Mouse (Mus musculus): Measurements from ENCODE around the gene Ceacam11. TPM values are rescaled to one million over a fixed set of nuclear protein-coding genes. Genes with fewer than 3 reads are reported as not detected.
"Not testable (repeated sequence)": the region's sequence is repeated elsewhere in the genome, so short reads cannot be mapped to it uniquely, and the experiment has no call there.

Gene Ceacam11
- total RNA-seq (2021) (not detected), polyA plus RNA-seq (2012; rRNA removed) (not detected in 2 replicates)
- long read RNA-seq: 0 reads

GRCm38 (mm10) chr7:17971824-17972223, at the start of gene Ceacam11:
Gene Ceacam11, plus strand, starts transcription at chr7:17972124.
- H3K4me3 ChIP-seq: no peak within 1 kb of the TSS
- H3K27me3 ChIP-seq (ENCODE audit: control insufficient read depth, insufficient read depth, low read length): no peaks in the 10 kb centered on the region
- H3K27ac ChIP-seq: no peak within 1 kb of the TSS
- WGBS: 64% methylated on average over 4 of the region's 4 CpGs
- H3K79me2 ChIP-seq (replicated peaks; ENCODE audit: control insufficient read depth, insufficient read depth, low read length): no peaks in the 10 kb centered on the region
- TF ChIP-seq CTCF (IDR thresholded peaks at IDR 0.05) (no peak), POLR2A (IDR thresholded peaks at IDR 0.05; ENCODE audit: insufficient read depth, low read depth, low read length) (no peak), EP300 (IDR thresholded peaks at IDR 0.05; ENCODE audit: insufficient read depth, low read depth, low read length) (no peak)
- H3K4me1 ChIP-seq (ENCODE audit: control insufficient read depth, insufficient read depth, low read length): no peaks in the 10 kb centered on the region
- no peaks in the 10 kb centered on the region for H3K36me3 ChIP-seq (ENCODE audit: control insufficient read depth, insufficient read depth, low read length)
- no peak within 1 kb of the TSS for H3K9ac ChIP-seq (ENCODE audit: low read depth, low read length)
- intact Hi-C loops (cut with DNase I): no loop called here
- no peak for DNase-seq

- H3K9ac ChIP-seq (ENCODE audit: low read depth, low read length); H3K27me3 ChIP-seq (ENCODE audit: control insufficient read depth, insufficient read depth, low read length); H3K4me3 ChIP-seq; H3K27ac ChIP-seq; H3K4me1 ChIP-seq (ENCODE audit: control insufficient read depth, insufficient read depth, low read length); DNase-seq; H3K36me3 ChIP-seq (ENCODE audit: control insufficient read depth, insufficient read depth, low read length); intact Hi-C loops (cut with DNase I); H3K79me2 ChIP-seq (replicated peaks; ENCODE audit: control insufficient read depth, insufficient read depth, low read length): not testable (repeated sequence)
- 78% methylated on average over 1 of the region's 1 CpGs for WGBS
These were observed 29.2 kb downstream of the Ceacam11 start for GRCm38 (mm10) chr7:18001131-18001530.

GRCm38 (mm10) chr7:18009589-18009988, 37.7 kb downstream of the Ceacam11 start, which contains the start of gene Ceacam13:
Gene Ceacam13, plus strand, starts transcription at chr7:18009889.
- Histone ChIP-seq H3K27me3 (ENCODE audit: control insufficient read depth, insufficient read depth, low read length) (no peaks in the 10 kb centered on the region), H3K27ac (no peak within 1 kb of the TSS), H3K4me1 (ENCODE audit: control insufficient read depth, insufficient read depth, low read length) (no peaks in the 10 kb centered on the region), H3K4me3 (no peak within 1 kb of the TSS), H3K9ac (ENCODE audit: low read depth, low read length) (no peak within 1 kb of the TSS), H3K79me2 (replicated peaks; ENCODE audit: control insufficient read depth, insufficient read depth, low read length) (no peaks in the 10 kb centered on the region), H3K36me3 (ENCODE audit: control insufficient read depth, insufficient read depth, low read length) (no peaks in the 10 kb centered on the region)
- no peak for DNase-seq
- intact Hi-C loops (cut with DNase I): no loop called here
- no peak for TF ChIP-seq CTCF (IDR thresholded peaks at IDR 0.05)
- WGBS: 65% methylated on average over 4 of the region's 4 CpGs

Small RNA genes lying within 50 kb of the gene (microRNA-seq; reads per million reads assigned to microRNA genes)
- gene Gm22414: 0 reads per million in 2 experiments

Other genes starting within 250 kb of the Ceacam11 start
- gene Ceacam14, start 159.5 kb upstream of the Ceacam11 start, total RNA-seq (2021): not detected
- gene Ceacam14, start 159.5 kb upstream of the Ceacam11 start, polyA plus RNA-seq (2012; rRNA removed): not detected in 2 replicates
- gene Gm5155, start 100.4 kb upstream of the Ceacam11 start, total RNA-seq (2021): not detected
- not detected in 2 replicates for gene Gm5155, start 100.4 kb upstream of the Ceacam11 start, polyA plus RNA-seq (2012; rRNA removed)
- gene Ceacam13, start 37.8 kb downstream of the Ceacam11 start, total RNA-seq (2021): not detected
- not detected in 2 replicates for gene Ceacam13, start 37.8 kb downstream of the Ceacam11 start, polyA plus RNA-seq (2012; rRNA removed)
- not detected for gene Ceacam12, start 93.8 kb downstream of the Ceacam11 start, total RNA-seq (2021)
- not detected in 2 replicates for gene Ceacam12, start 93.8 kb downstream of the Ceacam11 start, polyA plus RNA-seq (2012; rRNA removed)
- not detected for gene Igfl3, start 204.4 kb downstream of the Ceacam11 start, total RNA-seq (2021)
- gene Igfl3, start 204.4 kb downstream of the Ceacam11 start, polyA plus RNA-seq (2012; rRNA removed): not detected in 2 replicates

Data from heart, adult 2 months (tissue).